ENCODE assay signal across 34 mouse cellular contexts in genomic region chr11:58290812-58291211, GRCm38 (mm10). TPM values are rescaled to one million over a fixed set of nuclear protein-coding genes. Genes with fewer than 3 reads are reported as not detected.
"Had no signal": no experiment of that assay in that cellular context is flagged by ENCODE, and none has a peak within 500 bp of the region (broad histone marks: within the 10 kb centered on the region; RNA-seq: fewer than 3 reads in every experiment).

No protein-coding gene starts in this region.

- H3K4me2 ChIP-seq: limb, embryonic 12.5 days; limb, embryonic 13.5 days; limb, embryonic 15.5 days; liver, embryonic 11.5 days; liver, embryonic 12.5 days; liver, embryonic 13.5 days; liver, embryonic 15.5 days; lung, embryonic 14.5 days; lung, embryonic 15.5 days; midbrain, embryonic 11.5 days; midbrain, embryonic 12.5 days; midbrain, embryonic 13.5 days; midbrain, embryonic 15.5 days; neural tube, embryonic 12.5 days had no signal

- H3K27me3 ChIP-seq: limb, embryonic 12.5 days; limb, embryonic 13.5 days; liver, embryonic 15.5 days; lung, embryonic 15.5 days; midbrain, embryonic 12.5 days; midbrain, embryonic 15.5 days; neural tube, embryonic 12.5 days had no signal

- ATAC-seq: liver, embryonic 12.5 days; liver, postnatal 0 days; lung, postnatal 0 days; midbrain, embryonic 13.5 days; midbrain, embryonic 15.5 days; midbrain, embryonic 16.5 days had no signal

- H3K36me3 ChIP-seq: limb, embryonic 10.5 days; limb, embryonic 12.5 days; limb, embryonic 13.5 days; limb, embryonic 15.5 days; liver, embryonic 12.5 days; liver, embryonic 13.5 days; liver, embryonic 15.5 days; lung, embryonic 15.5 days; midbrain, embryonic 10.5 days; midbrain, embryonic 12.5 days; midbrain, embryonic 13.5 days; midbrain, embryonic 15.5 days; neural tube, embryonic 12.5 days had no signal

- H3K4me3 ChIP-seq: left cerebral cortex, adult 2 months; limb, embryonic 10.5 days; limb, embryonic 12.5 days; limb, embryonic 13.5 days; limb, embryonic 15.5 days; liver, embryonic 12.5 days; liver, embryonic 13.5 days; liver, embryonic 15.5 days; lung, embryonic 15.5 days; megakaryocyte, embryonic 14.5 days; midbrain, embryonic 10.5 days; midbrain, embryonic 12.5 days; midbrain, embryonic 13.5 days; midbrain, embryonic 15.5 days; neural tube, embryonic 12.5 days had no signal

RNA-seq across cellular contexts. Expression of gene 4930438A08Rik, which starts 16.2 kb away (rescaled TPM):
- total RNA-seq: left cerebral cortex, adult 2 months; left cerebral cortex, adult 8-10 months; left cerebral cortex, postnatal 10 days; left cerebral cortex, postnatal 14 days; left cerebral cortex, postnatal 25 days; left cerebral cortex, postnatal 36 days; left cerebral cortex, postnatal 4 days; liver, adult 2 months; megakaryocyte-erythroid progenitor cell, adult 5-6 weeks had no signal
- polyA plus RNA-seq: limb, embryonic 10.5 days; limb, embryonic 11.5 days; limb, embryonic 12.5 days; liver, adult 2 months; lung, embryonic 14.5 days; lung, embryonic 16.5 days; midbrain, embryonic 10.5 days; midbrain, embryonic 11.5 days; midbrain, embryonic 13.5 days; midbrain, embryonic 14.5 days; midbrain, embryonic 15.5 days; midbrain, embryonic 16.5 days; midbrain, postnatal 0 days; neural tube, embryonic 11.5 days had no signal
